26 mouse cellular contexts compared by ENCODE assay signal in genomic region chr4:84321598-84321997, GRCm38 (mm10).
A peak's percentile ranks its signal among the peaks of the same experiment; 100 is the strongest.
DNase-seq lines count a peak whose midpoint lies in the region; ATAC-seq and TF ChIP-seq lines count a peak whose summit lies in the region.
"Had no signal": no experiment of that assay in that cellular context is flagged by ENCODE, and none has a peak within 500 bp of the region (broad histone marks: within the 10 kb centered on the region; RNA-seq: fewer than 3 reads in every experiment).

No protein-coding gene starts in this region.

- no peaks in the 10 kb centered on the region for H3K4me1 ChIP-seq in liver, embryonic 12.5 days
- no peaks in the 10 kb centered on the region for H3K4me1 ChIP-seq in liver, postnatal 0 days (ENCODE audit: insufficient read depth)
- no peaks in the 10 kb centered on the region for H3K4me1 ChIP-seq in liver, embryonic 16.5 days (ENCODE audit: control insufficient read depth, low read depth, low read length)
- H3K4me1 ChIP-seq: hindbrain, embryonic 10.5 days had no signal

- no peak overlapping the region for H3K4me2 ChIP-seq in liver, embryonic 12.5 days
- H3K4me2 ChIP-seq in liver, postnatal 0 days (ENCODE audit: low read depth, low read length): no peak overlapping the region
- H3K4me2 ChIP-seq in liver, embryonic 16.5 days (ENCODE audit: low read depth, low read length): no peak overlapping the region
- H3K4me2 ChIP-seq: forebrain, embryonic 13.5 days; heart, embryonic 11.5 days; hindbrain, embryonic 13.5 days had no signal

- no peak overlapping the region for H3K27ac ChIP-seq in liver, embryonic 12.5 days
- no peak overlapping the region for H3K27ac ChIP-seq in liver, postnatal 0 days (ENCODE audit: low read depth)
- H3K27ac ChIP-seq in liver, embryonic 16.5 days (ENCODE audit: low read length): no peak overlapping the region
- H3K27ac ChIP-seq: forebrain, embryonic 10.5 days; forebrain, embryonic 13.5 days; gastrocnemius, adult 2 months; hindbrain, embryonic 10.5 days; hindbrain, embryonic 13.5 days had no signal

- DNase-seq in liver, postnatal 0 days: no peak
- DNase-seq in layer of hippocampus, postnatal 36 days: no peak
- no peak for DNase-seq in lung, postnatal 4 days
- no peak for DNase-seq in urinary bladder, postnatal 4 days (ENCODE audit: low spot score in 2 of 2)
- DNase-seq: adrenal gland, adult 8-10 months; adrenal gland, postnatal 25 days; B cell, adult 2 months; cerebellum, adult 18-20 months; cerebellum, adult 9-10 months; cerebellum, postnatal 14 days; gastrocnemius, adult 2 months; gastrocnemius, postnatal 14 days; heart, adult 11 months had no signal

- no peaks in the 10 kb centered on the region for H3K9me3 ChIP-seq in liver, embryonic 12.5 days (replicated peaks)
- H3K9me3 ChIP-seq in liver, postnatal 0 days (ENCODE audit: low read length): no peaks in the 10 kb centered on the region
- no peaks in the 10 kb centered on the region for H3K9me3 ChIP-seq in liver, embryonic 16.5 days (replicated peaks; ENCODE audit: control insufficient read depth, low read length)
- H3K9me3 ChIP-seq: forebrain, embryonic 10.5 days; forebrain, embryonic 13.5 days; hindbrain, embryonic 10.5 days; hindbrain, embryonic 13.5 days had no signal

- ATAC-seq in liver, embryonic 12.5 days: peak; percentile 58; the same call in 1 of the 2 replicates
- ATAC-seq in liver, postnatal 0 days: no peak
- peak; percentile 69 for ATAC-seq in common myeloid progenitor, adult 5-6 weeks (replicated peaks; ENCODE audit: low read depth, poor library complexity, severe bottlenecking)
- ATAC-seq in liver, embryonic 16.5 days (ENCODE audit: low read depth): 0 out of 2 replicates have a peak, but pooled peaks have one; percentile 39
- ATAC-seq: activated CD4-positive, CD25-positive, alpha-beta regulatory T cell, adult 4 months; forebrain, embryonic 13.5 days; forebrain, embryonic 16.5 days; hindbrain, embryonic 16.5 days had no signal

- no peak overlapping the region for H3K4me3 ChIP-seq in liver, embryonic 12.5 days
- H3K4me3 ChIP-seq in liver, postnatal 0 days (ENCODE audit: low read depth, low read length): no peak overlapping the region
- H3K4me3 ChIP-seq in liver, embryonic 16.5 days (ENCODE audit: low read depth, low read length): no peak overlapping the region
- H3K4me3 ChIP-seq: forebrain, embryonic 10.5 days; forebrain, embryonic 13.5 days; gastrocnemius, adult 2 months; hindbrain, embryonic 10.5 days; hindbrain, embryonic 13.5 days had no signal

- TF ChIP-seq EP300 in liver, postnatal 0 days (IDR thresholded peaks at IDR 0.05; ENCODE audit: low read depth): no peak

- H3K27me3 ChIP-seq in liver, embryonic 12.5 days (replicated peaks): no peaks in the 10 kb centered on the region
- H3K27me3 ChIP-seq in liver, postnatal 0 days (ENCODE audit: insufficient read depth, low read length): no peaks in the 10 kb centered on the region
- H3K27me3 ChIP-seq in liver, embryonic 16.5 days (ENCODE audit: control insufficient read depth, insufficient read depth, low read depth, low read length): no peaks in the 10 kb centered on the region
- H3K27me3 ChIP-seq: CH12.LX; hindbrain, embryonic 13.5 days had no signal

- no peak overlapping the region for H3K9ac ChIP-seq in liver, embryonic 12.5 days
- no peak overlapping the region for H3K9ac ChIP-seq in liver, postnatal 0 days (replicated peaks)
- no peak overlapping the region for H3K9ac ChIP-seq in liver, embryonic 16.5 days (ENCODE audit: low read depth, low read length)
- H3K9ac ChIP-seq: forebrain, embryonic 13.5 days; hindbrain, embryonic 13.5 days had no signal

- no peaks in the 10 kb centered on the region for H3K36me3 ChIP-seq in liver, embryonic 12.5 days
- H3K36me3 ChIP-seq in liver, postnatal 0 days (replicated peaks; ENCODE audit: insufficient read depth, low read length): no peaks in the 10 kb centered on the region
- H3K36me3 ChIP-seq in liver, embryonic 16.5 days (ENCODE audit: control insufficient read depth, insufficient read depth): no peaks in the 10 kb centered on the region
- H3K36me3 ChIP-seq: forebrain, embryonic 10.5 days; G1E; hindbrain, embryonic 10.5 days; hindbrain, embryonic 13.5 days had no signal

- 11% methylated on average over 2 of the region's 2 CpGs for WGBS in liver, embryonic 12.5 days (ENCODE audit: insufficient replicate concordance)
- 12% methylated on average over 2 of the region's 2 CpGs for WGBS in liver, postnatal 0 days (ENCODE audit: insufficient replicate concordance)
- 4% methylated on average over 2 of the region's 2 CpGs for WGBS in liver, embryonic 16.5 days (ENCODE audit: insufficient replicate concordance)

- no peak for TF ChIP-seq CTCF in liver, postnatal 0 days (IDR thresholded peaks at IDR 0.05; ENCODE audit: low read depth)
